Mouse (Mus musculus) small intestine, adult 2 months (tissue): ENCODE results near the gene Tbc1d5.

ENCODE experiments used
- CTCF ChIP-seq: fragments of 200-500 bp; IDR thresholded peaks from 2 replicates; pipeline ENCODE4 v1.5.1; 2012; ENCODE audit warnings: low read depth, mild to moderate bottlenecking, control low read depth, inconsistent platforms, low read length, moderate library complexity, mixed read lengths; ENCODE audit not compliant: insufficient replicate concordance, insufficient read length; ENCODE audit errors: extremely low read depth
- POLR2A ChIP-seq: fragments of 200-500 bp; IDR thresholded peaks from 2 replicates; pipeline ENCODE4 v1.6.1; 2012; ENCODE audit warnings: low read depth, mild to moderate bottlenecking, control low read depth, inconsistent platforms, low read length, moderate library complexity

DNA sequence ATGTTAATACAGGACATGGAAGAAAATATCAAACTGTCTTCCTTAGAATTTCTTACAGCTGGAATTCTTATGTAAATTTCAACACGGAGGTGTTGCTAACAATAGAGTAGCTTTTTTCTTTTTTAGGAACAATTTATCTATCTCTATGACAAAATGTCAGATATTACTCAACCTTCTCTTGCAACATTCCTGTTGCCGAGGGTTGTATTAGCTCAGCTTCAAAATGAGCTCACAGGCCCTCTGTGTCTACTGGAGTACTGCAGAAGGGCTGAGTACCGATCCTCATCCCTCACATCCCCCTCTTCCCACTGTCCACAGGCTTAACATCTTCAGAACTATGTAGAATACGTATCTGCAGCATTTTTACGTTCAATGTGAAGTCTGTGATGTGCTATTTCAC, 302.7 kb downstream of the Tbc1d5 start:
- TF ChIP-seq CTCF (no peak), POLR2A (no peak)
